Mouse (Mus musculus): ENCODE data around the gene Slc35e3.

- TF ChIP-seq CTCF (IDR thresholded peaks at IDR 0.05; ENCODE audit: low read depth): no peak
- TF ChIP-seq EP300 (IDR thresholded peaks at IDR 0.05; ENCODE audit: low read depth): no peak
Measured at GRCm38 (mm10) chr10:117791171-117791470, 45.0 kb upstream of the Slc35e3 start.

Data from liver, postnatal 0 days (tissue).